Mouse (Mus musculus) hematopoietic multipotent progenitor cell, adult 10-12 weeks (in vitro differentiated cells): ENCODE data around the gene Gm47995. TPM values are rescaled to one million over a fixed set of nuclear protein-coding genes. Genes with fewer than 3 reads are reported as not detected.

Source experiments
- polyA plus RNA-seq: library from polyadenylated mRNA; stranded (reverse); fragments of >175 nt; gene quantifications from 2 replicates; pipeline ENCODE4 v1.2.3, GENCODE M21; 2012; ENCODE audit warnings: low replicate concordance

Gm47995 gene
- polyA plus RNA-seq = 0.13 TPM in 1 of 2 replicates, not detected in the other

DNA sequence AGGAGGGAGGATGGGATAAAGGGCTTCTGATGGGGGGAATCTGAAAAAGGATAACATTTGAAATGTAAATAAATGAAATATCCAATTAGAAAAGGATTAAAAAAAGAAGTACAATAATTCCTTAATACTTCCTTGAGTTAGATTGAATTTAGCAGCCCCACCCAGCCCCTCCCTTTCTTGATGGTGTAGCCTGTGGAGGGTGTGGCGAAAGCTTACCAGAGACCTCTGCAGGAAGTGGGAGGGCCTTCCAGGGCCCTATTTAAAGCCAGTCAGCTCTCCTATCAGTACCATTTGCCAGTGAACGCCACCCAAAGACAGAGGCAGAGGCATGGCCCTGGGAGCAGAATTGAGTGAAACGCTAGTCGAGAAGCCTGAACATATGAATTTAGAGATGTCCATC, at the start of gene Gm47995:
Gene Gm47995, plus strand, starts transcription at position 329 of the 400 bp plus-strand sequence.

DNA sequence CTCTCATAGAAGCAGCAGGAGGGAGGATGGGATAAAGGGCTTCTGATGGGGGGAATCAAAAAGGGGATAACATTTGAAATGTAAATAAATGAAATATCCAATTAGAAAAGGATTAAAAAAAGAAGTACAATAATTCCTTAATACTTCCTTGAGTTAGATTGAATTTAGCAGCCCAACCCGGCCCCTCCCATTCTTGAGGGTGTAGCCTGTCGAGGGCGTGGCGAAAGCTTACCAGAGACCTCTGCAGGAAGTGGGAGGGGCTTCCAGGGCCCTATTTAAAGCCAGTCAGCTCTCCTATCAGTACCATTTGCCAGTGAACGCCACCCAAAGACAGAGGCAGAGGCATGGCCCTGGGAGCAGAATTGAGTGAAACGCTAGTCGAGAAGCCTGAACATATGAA, 16.0 kb upstream of the Gm47995 start, which contains the start of gene Gm47985:
Gene Gm47985, plus strand, starts transcription at position 272 of the 400 bp plus-strand sequence.

DNA sequence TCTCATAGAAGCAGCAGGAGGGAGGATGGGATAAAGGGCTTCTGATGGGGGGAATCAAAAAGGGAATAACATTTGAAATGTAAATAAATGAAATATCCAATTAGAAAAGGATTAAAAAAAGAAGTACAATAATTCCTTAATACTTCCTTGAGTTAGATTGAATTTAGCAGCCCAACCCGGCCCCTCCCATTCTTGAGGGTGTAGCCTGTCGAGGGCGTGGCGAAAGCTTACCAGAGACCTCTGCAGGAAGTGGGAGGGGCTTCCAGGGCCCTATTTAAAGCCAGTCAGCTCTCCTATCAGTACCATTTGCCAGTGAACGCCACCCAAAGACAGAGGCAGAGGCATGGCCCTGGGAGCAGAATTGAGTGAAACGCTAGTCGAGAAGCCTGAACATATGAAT, 6.2 kb upstream of the Gm47995 start, which contains the start of gene Gm8947:
Gene Gm8947, plus strand, starts transcription at position 302 of the 400 bp plus-strand sequence.

DNA sequence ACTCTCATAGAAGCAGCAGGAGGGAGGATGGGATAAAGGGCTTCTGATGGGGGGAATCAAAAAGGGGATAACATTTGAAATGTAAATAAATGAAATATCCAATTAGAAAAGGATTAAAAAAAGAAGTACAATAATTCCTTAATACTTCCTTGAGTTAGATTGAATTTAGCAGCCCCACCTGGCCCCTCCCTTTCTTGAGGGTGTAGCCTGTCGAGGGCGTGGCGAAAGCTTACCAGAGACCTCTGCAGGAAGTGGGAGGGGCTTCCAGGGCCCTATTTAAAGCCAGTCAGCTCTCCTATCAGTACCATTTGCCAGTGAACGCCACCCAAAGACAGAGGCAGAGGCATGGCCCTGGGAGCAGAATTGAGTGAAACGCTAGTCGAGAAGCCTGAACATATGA, 5.6 kb downstream of the Gm47995 start, which contains the start of gene 3110040M04Rik:
Gene 3110040M04Rik, plus strand, starts transcription at position 304 of the 400 bp plus-strand sequence.

DNA sequence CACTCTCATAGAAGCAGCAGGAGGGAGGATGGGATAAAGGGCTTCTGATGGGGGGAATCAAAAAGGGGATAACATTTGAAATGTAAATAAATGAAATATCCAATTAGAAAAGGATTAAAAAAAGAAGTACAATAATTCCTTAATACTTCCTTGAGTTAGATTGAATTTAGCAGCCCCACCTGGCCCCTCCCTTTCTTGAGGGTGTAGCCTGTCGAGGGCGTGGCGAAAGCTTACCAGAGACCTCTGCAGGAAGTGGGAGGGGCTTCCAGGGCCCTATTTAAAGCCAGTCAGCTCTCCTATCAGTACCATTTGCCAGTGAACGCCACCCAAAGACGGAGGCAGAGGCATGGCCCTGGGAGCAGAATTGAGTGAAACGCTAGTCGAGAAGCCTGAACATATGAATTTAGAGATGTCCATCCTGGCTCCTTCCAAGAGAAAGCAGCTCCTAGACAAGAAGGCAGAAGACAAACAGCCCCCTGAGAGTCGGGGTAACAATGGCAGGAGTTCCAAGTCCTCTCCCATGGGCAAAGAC, 11.6 kb downstream of the Gm47995 start, which contains the start of gene Gm47996:
Gene Gm47996, plus strand, starts transcription at position 308 of the 532 bp plus-strand sequence.

Other genes starting within 250 kb of the Gm47995 start
- gene Hmcn1, start 205.0 kb upstream of the Gm47995 start, polyA plus RNA-seq = 0.02 and 0.06 TPM in 2 replicates
- gene Gm47985, start 15.9 kb upstream of the Gm47995 start, polyA plus RNA-seq = 0.35 TPM in 1 of 2 replicates, not detected in the other
- gene Gm8947, start 6.1 kb upstream of the Gm47995 start, polyA plus RNA-seq = 0.13 TPM in 1 of 2 replicates, not detected in the other
- gene 3110040M04Rik, start 5.7 kb downstream of the Gm47995 start, polyA plus RNA-seq = not detected in 2 replicates
- gene Gm47996, start 11.7 kb downstream of the Gm47995 start, polyA plus RNA-seq = 0.25 TPM in 1 of 2 replicates, not detected in the other
- 65.3 and 97.5 TPM in 2 replicates for gene Ivns1abp, start 146.0 kb downstream of the Gm47995 start, polyA plus RNA-seq
- gene Swt1, start 230.0 kb downstream of the Gm47995 start, polyA plus RNA-seq = 0.29 and 2.4 TPM in 2 replicates
- 17.5 and 41.0 TPM in 2 replicates for gene Trmt1l, start 230.1 kb downstream of the Gm47995 start, polyA plus RNA-seq